Mouse (Mus musculus) kidney, postnatal 14 days (tissue): ENCODE measurements around the gene Lef1.

Experiments used
- DNase-seq: peaks from one replicate; pipeline ENCODE4 v3.0.0; 2022; ENCODE audit warnings: mixed read lengths

Gene Lef1

GRCm38 (mm10) chr3:131196507-131197019, 86.3 kb downstream of the Lef1 start:
- DNase-seq = no peak

GRCm38 (mm10) chr3:131198991-131199390, 88.7 kb downstream of the Lef1 start:
- DNase-seq = no peak

GRCm38 (mm10) chr3:131199590-131200288, 89.5 kb downstream of the Lef1 start:
- no peak for DNase-seq

- no peak for DNase-seq
Measured at GRCm38 (mm10) chr3:131202311-131202710, 92.0 kb downstream of the Lef1 start.

GRCm38 (mm10) chr3:131207846-131208245, 97.6 kb downstream of the Lef1 start:
- no peak for DNase-seq

- no peak for DNase-seq
Measured at GRCm38 (mm10) chr3:131208265-131208891, 98.1 kb downstream of the Lef1 start.

GRCm38 (mm10) chr3:131212200-131212599, 101.9 kb downstream of the Lef1 start:
- DNase-seq = no peak

- no peak for DNase-seq
Measured at GRCm38 (mm10) chr3:131214060-131214658, 103.9 kb downstream of the Lef1 start.

- DNase-seq = peak; percentile 31
Measured at GRCm38 (mm10) chr3:131214841-131215240, 104.6 kb downstream of the Lef1 start.

- no peak for DNase-seq
Measured at GRCm38 (mm10) chr3:131218636-131219390, 108.5 kb downstream of the Lef1 start.

- no peak for DNase-seq
Measured at GRCm38 (mm10) chr3:131228083-131228482, 117.8 kb downstream of the Lef1 start.

GRCm38 (mm10) chr3:131237061-131237460, 126.8 kb downstream of the Lef1 start:
- DNase-seq = no peak

- DNase-seq = peak; percentile 80
Measured at GRCm38 (mm10) chr3:131237785-131238633, 127.7 kb downstream of the Lef1 start.

GRCm38 (mm10) chr3:131245766-131246578, 135.7 kb downstream of the Lef1 start:
- peak; percentile 78 for DNase-seq

- DNase-seq = peak; percentile 21
Measured at GRCm38 (mm10) chr3:131246579-131247046, 136.3 kb downstream of the Lef1 start.

- DNase-seq = no peak
Measured at GRCm38 (mm10) chr3:131247447-131247846, 137.2 kb downstream of the Lef1 start.

- no peak for DNase-seq
Measured at GRCm38 (mm10) chr3:131247851-131248250, 137.6 kb downstream of the Lef1 start.

GRCm38 (mm10) chr3:131248444-131248843, 138.2 kb downstream of the Lef1 start:
- DNase-seq = no peak

- no peak for DNase-seq
Measured at GRCm38 (mm10) chr3:131250283-131250682, 140.0 kb downstream of the Lef1 start.

- no peak for DNase-seq
Measured at GRCm38 (mm10) chr3:131250978-131251377, 140.7 kb downstream of the Lef1 start.

GRCm38 (mm10) chr3:131251601-131252000, 141.3 kb downstream of the Lef1 start:
- no peak for DNase-seq
